Mouse (Mus musculus) ES-Bruce4 (cell line): ENCODE measurements around the gene Cdkal1.

ENCODE experiments used
- CTCF ChIP-seq: IDR thresholded peaks from one replicate; pipeline ENCODE4 v1.8.1; 2011; ENCODE audit warnings: low read depth, low read length
- EP300 ChIP-seq: IDR thresholded peaks from 2 replicates; pipeline ENCODE4 v1.6.1; 2011; ENCODE audit warnings: low read depth, low read length; ENCODE audit not compliant: insufficient read depth
- POLR2A ChIP-seq: IDR thresholded peaks from one replicate; pipeline ENCODE4 v1.8.1; 2011; ENCODE audit warnings: low read length; ENCODE audit not compliant: insufficient read depth

GRCm38 (mm10) chr13:29747347-29747647 is 108.2 kb downstream of the Cdkal1 start:
- no peak for TF ChIP-seq POLR2A
- TF ChIP-seq CTCF = no peak
- no peak for TF ChIP-seq EP300
